Mouse (Mus musculus): ENCODE measurements around the gene Vmn2r28. TPM values are rescaled to one million over a fixed set of nuclear protein-coding genes. Genes with fewer than 3 reads are reported as not detected.
"Not testable (repeated sequence)": the region's sequence is repeated elsewhere in the genome, so short reads cannot be mapped to it uniquely, and the experiment has no call there.

Vmn2r28 gene
- total RNA-seq (2021) = not detected
- polyA plus RNA-seq (2012; rRNA removed) = not detected in 2 replicates
- long read RNA-seq = 0 reads

GRCm38 (mm10) chr7:5493856-5494255 lies at the start of gene Vmn2r28:
TSS of gene Vmn2r28 (minus strand) at chr7:5493956.
- H3K27me3 ChIP-seq (ENCODE audit: control insufficient read depth, insufficient read depth, low read length); H3K27ac ChIP-seq; intact Hi-C loops (cut with DNase I); H3K36me3 ChIP-seq (ENCODE audit: control insufficient read depth, insufficient read depth, low read length); H3K4me1 ChIP-seq (ENCODE audit: control insufficient read depth, insufficient read depth, low read length); H3K9ac ChIP-seq (ENCODE audit: low read depth, low read length); DNase-seq; H3K4me3 ChIP-seq; H3K79me2 ChIP-seq (replicated peaks; ENCODE audit: control insufficient read depth, insufficient read depth, low read length): not testable (repeated sequence)

DNA sequence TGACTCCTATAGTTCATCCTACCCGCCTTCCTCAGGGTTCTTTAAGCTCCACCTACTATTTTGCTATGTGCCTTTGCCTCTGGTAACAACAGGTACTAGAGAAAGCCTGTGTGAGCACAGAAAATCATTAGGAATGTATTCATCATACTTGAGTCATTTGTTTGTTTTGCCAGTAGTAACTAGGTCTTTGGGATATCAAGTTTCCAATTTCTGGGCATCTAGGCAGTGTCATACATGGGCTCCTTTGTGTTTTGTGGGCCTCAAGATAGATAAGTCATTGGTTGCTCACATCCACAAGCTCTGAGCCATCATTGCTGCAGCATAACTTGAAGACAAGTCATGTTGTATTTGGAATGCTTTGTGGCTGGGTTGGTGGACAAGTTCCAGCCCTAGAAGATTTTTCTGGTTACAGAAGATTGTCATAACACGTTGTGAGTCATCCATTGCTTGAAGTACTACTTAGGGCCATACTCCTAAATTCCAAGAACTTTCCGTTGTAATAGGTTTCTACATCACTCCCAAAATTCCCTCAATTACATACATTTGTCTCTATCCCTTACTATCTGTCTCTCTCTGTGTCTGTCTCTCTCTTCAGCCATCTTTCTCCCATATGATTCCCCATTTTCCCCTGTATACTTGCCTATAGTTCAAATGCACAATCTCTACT lies 47.1 kb upstream of the Vmn2r28 start:
- H3K4me3 ChIP-seq; H3K27me3 ChIP-seq (ENCODE audit: control insufficient read depth, insufficient read depth, low read length); DNase-seq; H3K79me2 ChIP-seq (replicated peaks; ENCODE audit: control insufficient read depth, insufficient read depth, low read length); H3K9ac ChIP-seq (ENCODE audit: low read depth, low read length); intact Hi-C loops (cut with DNase I); H3K4me1 ChIP-seq (ENCODE audit: control insufficient read depth, insufficient read depth, low read length); H3K36me3 ChIP-seq (ENCODE audit: control insufficient read depth, insufficient read depth, low read length); H3K27ac ChIP-seq: not testable (repeated sequence)
- 40% methylated on average over 3 of the region's 3 CpGs for WGBS

DNA sequence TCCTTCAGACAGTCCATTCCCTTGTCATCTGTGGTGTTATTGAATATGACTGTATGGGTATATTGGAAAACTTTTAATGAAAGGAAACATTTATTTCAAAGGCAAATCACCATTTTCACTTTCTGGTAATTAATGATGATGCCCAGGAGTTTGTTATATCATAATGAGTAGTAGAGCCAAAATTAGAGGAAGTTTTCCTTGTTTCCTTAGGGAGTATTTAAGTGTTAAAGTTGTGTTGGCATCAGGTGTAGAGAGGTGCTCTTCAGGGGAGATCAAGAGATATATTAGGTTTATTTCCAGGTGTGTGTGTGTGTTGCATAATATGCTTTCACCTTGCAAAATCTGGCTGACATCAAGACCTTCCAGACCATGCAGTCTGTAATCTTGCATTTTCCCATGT lies 37.1 kb downstream of the Vmn2r28 start, which contains the start of gene Vmn1r59:
TSS of gene Vmn1r59 (minus strand) at position 101 of the 400 bp plus-strand sequence.
- no peaks in the 10 kb centered on the region for H3K27me3 ChIP-seq (ENCODE audit: control insufficient read depth, insufficient read depth, low read length)
- DNase-seq = no peak
- intact Hi-C loops (cut with DNase I) = loop anchor here (10.0 kb wide), 1 partner anchor 232 kb away; no protein-coding TSS in a partner anchor
- H3K4me3 ChIP-seq = no peak within 1 kb of the TSS
- no peaks in the 10 kb centered on the region for H3K4me1 ChIP-seq (ENCODE audit: control insufficient read depth, insufficient read depth, low read length)
- TF ChIP-seq EP300 (IDR thresholded peaks at IDR 0.05; ENCODE audit: insufficient read depth, low read depth, low read length) (no peak), CTCF (IDR thresholded peaks at IDR 0.05) (no peak)
- H3K9ac ChIP-seq (ENCODE audit: low read depth, low read length) = no peak within 1 kb of the TSS
- no peaks in the 10 kb centered on the region for H3K36me3 ChIP-seq (ENCODE audit: control insufficient read depth, insufficient read depth, low read length)
- H3K79me2 ChIP-seq (replicated peaks; ENCODE audit: control insufficient read depth, insufficient read depth, low read length) = no peaks in the 10 kb centered on the region
- H3K27ac ChIP-seq = no peak within 1 kb of the TSS

- not testable (repeated sequence) for H3K36me3 ChIP-seq (ENCODE audit: control insufficient read depth, insufficient read depth, low read length); H3K27me3 ChIP-seq (ENCODE audit: control insufficient read depth, insufficient read depth, low read length); H3K27ac ChIP-seq; H3K4me3 ChIP-seq; H3K4me1 ChIP-seq (ENCODE audit: control insufficient read depth, insufficient read depth, low read length); H3K9ac ChIP-seq (ENCODE audit: low read depth, low read length); H3K79me2 ChIP-seq (replicated peaks; ENCODE audit: control insufficient read depth, insufficient read depth, low read length); DNase-seq
- intact Hi-C loops (cut with DNase I) = loop anchor here (10.0 kb wide), 1 partner anchor 229 kb away; no protein-coding TSS in a partner anchor
- 60% methylated on average over 3 of the region's 3 CpGs for WGBS
Observed at GRCm38 (mm10) chr7:5454011-5454410, 39.7 kb downstream of the Vmn2r28 start.

DNA sequence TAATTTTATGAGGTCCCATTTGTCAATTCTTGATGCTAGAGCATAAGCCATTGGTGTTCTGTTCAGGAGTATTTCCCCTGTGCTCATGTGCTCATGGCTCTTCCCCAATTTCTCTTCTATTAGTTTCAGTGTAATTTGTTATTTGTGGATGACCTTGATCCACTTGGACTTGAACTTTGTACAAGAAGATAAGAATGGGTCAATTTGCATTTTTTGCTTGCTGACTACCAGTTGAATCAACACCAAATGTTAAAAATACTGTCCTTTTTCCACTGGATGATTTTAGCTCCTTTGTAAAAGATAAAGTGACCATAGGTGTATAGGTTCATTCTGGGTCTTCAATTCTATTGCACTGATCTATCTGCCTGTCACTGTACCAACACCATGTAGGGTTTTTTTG lies 45.1 kb downstream of the Vmn2r28 start:
- Histone ChIP-seq H3K36me3 (ENCODE audit: control insufficient read depth, insufficient read depth, low read length) (no peaks in the 10 kb centered on the region), H3K27ac (no peak overlapping the region), H3K79me2 (replicated peaks; ENCODE audit: control insufficient read depth, insufficient read depth, low read length) (no peaks in the 10 kb centered on the region), H3K9ac (ENCODE audit: low read depth, low read length) (no peak overlapping the region), H3K27me3 (ENCODE audit: control insufficient read depth, insufficient read depth, low read length) (no peaks in the 10 kb centered on the region), H3K4me3 (no peak overlapping the region), H3K4me1 (ENCODE audit: control insufficient read depth, insufficient read depth, low read length) (no peaks in the 10 kb centered on the region)
- TF ChIP-seq POLR2A (IDR thresholded peaks at IDR 0.05; ENCODE audit: insufficient read depth, low read depth, low read length) = no peak
- no peak for TF ChIP-seq CTCF (IDR thresholded peaks at IDR 0.05)
- no peak for TF ChIP-seq EP300 (IDR thresholded peaks at IDR 0.05; ENCODE audit: insufficient read depth, low read depth, low read length)
- no peak for DNase-seq
- intact Hi-C loops (cut with DNase I) = no loop called here

Other genes starting within 250 kb of the Vmn2r28 start
- not detected for gene Gm5065, start 143.4 kb downstream of the Vmn2r28 start, total RNA-seq (2021)
- not detected in 2 replicates for gene Gm5065, start 143.4 kb downstream of the Vmn2r28 start, polyA plus RNA-seq (2012; rRNA removed)
- not detected for gene Nlrp2, start 142.9 kb downstream of the Vmn2r28 start, total RNA-seq (2021)
- gene Nlrp2, start 142.9 kb downstream of the Vmn2r28 start, polyA plus RNA-seq (2012; rRNA removed) = not detected in 2 replicates
- gene Vmn1r58, start 80.6 kb downstream of the Vmn2r28 start, total RNA-seq (2021) = not detected
- not detected in 2 replicates for gene Vmn1r58, start 80.6 kb downstream of the Vmn2r28 start, polyA plus RNA-seq (2012; rRNA removed)
- gene Vmn1r59, start 37.2 kb downstream of the Vmn2r28 start, total RNA-seq (2021) = not detected
- gene Vmn1r59, start 37.2 kb downstream of the Vmn2r28 start, polyA plus RNA-seq (2012; rRNA removed) = not detected in 2 replicates
- gene Vmn1r60, start 53.4 kb upstream of the Vmn2r28 start, total RNA-seq (2021) = not detected
- not detected in 2 replicates for gene Vmn1r60, start 53.4 kb upstream of the Vmn2r28 start, polyA plus RNA-seq (2012; rRNA removed)
- gene Vmn1r61, start 119.3 kb upstream of the Vmn2r28 start, total RNA-seq (2021) = not detected
- not detected in 2 replicates for gene Vmn1r61, start 119.3 kb upstream of the Vmn2r28 start, polyA plus RNA-seq (2012; rRNA removed)
- not detected for gene Vmn1r62, start 179.7 kb upstream of the Vmn2r28 start, total RNA-seq (2021)
- gene Vmn1r62, start 179.7 kb upstream of the Vmn2r28 start, polyA plus RNA-seq (2012; rRNA removed) = not detected in 2 replicates

All from heart, adult 2 months (tissue).